In the genomic region with DNA sequence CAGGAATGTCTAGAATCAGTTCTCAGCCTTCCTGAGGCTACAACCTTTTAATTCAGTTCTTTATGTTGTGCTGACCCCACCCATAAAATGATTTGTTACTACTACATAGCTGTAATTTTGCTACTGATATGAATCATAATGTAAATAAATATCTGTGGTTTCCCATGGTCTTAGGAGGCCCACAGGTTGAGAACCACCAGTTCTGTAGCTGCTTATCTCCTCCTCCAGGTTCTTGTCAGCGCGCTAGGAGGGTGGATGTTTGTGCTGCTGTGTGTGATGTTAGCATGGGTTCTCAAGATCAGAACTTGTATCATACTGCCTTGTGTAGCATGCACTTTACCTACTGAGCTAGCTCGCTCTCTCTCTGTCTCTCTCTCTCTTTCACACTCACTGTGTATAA, we compare ENCODE assay signal across 27 mouse cellular contexts. TPM values are rescaled to one million over a fixed set of nuclear protein-coding genes. Genes with fewer than 3 reads are reported as not detected.
DNase-seq lines count a peak whose midpoint lies in the region; ATAC-seq and TF ChIP-seq lines count a peak whose summit lies in the region.
"Had no signal": no experiment of that assay in that cellular context is flagged by ENCODE, and none has a peak within 500 bp of the region (broad histone marks: within the 10 kb centered on the region; RNA-seq: fewer than 3 reads in every experiment).

No protein-coding gene starts in this region.

- peak; percentile 90 for TF ChIP-seq EP300 in liver, postnatal 0 days (IDR thresholded peaks at IDR 0.05; ENCODE audit: low read depth)

- H3K9ac ChIP-seq in liver, embryonic 11.5 days (ENCODE audit: low read depth, low read length) = no peak overlapping the region
- H3K9ac ChIP-seq in liver, postnatal 0 days (replicated peaks) = no peak overlapping the region
- H3K9ac ChIP-seq in intestine, postnatal 0 days (ENCODE audit: low read depth, low read length) = no peak overlapping the region
- H3K9ac ChIP-seq: embryonic facial prominence, embryonic 15.5 days; forebrain, postnatal 0 days; hindbrain, embryonic 15.5 days; intestine, embryonic 15.5 days; kidney, embryonic 15.5 days; lung, embryonic 15.5 days; neural tube, embryonic 15.5 days had no signal

- no peaks in the 10 kb centered on the region for H3K27me3 ChIP-seq in heart, embryonic 10.5 days (ENCODE audit: insufficient read depth, poor library complexity, severe bottlenecking)
- H3K27me3 ChIP-seq in liver, embryonic 11.5 days (replicated peaks; ENCODE audit: control insufficient read depth, insufficient read depth, low read length) = no peaks in the 10 kb centered on the region
- no peaks in the 10 kb centered on the region for H3K27me3 ChIP-seq in liver, postnatal 0 days (ENCODE audit: insufficient read depth, low read length)
- no peaks in the 10 kb centered on the region for H3K27me3 ChIP-seq in thymus, adult 2 months (ENCODE audit: control insufficient read depth, insufficient read depth, low read length)
- no peaks in the 10 kb centered on the region for H3K27me3 ChIP-seq in intestine, postnatal 0 days (replicated peaks; ENCODE audit: control insufficient read depth, insufficient read depth, low read length)
- H3K27me3 ChIP-seq: embryonic facial prominence, embryonic 15.5 days; hindbrain, embryonic 15.5 days; intestine, embryonic 15.5 days; kidney, embryonic 15.5 days; lung, embryonic 15.5 days; neural tube, embryonic 15.5 days had no signal

- TF ChIP-seq POLR2A in thymus, adult 2 months (IDR thresholded peaks at IDR 0.05; ENCODE audit: control insufficient read depth, extremely low read depth, insufficient read depth, low read length, poor library complexity) = no peak

- peaks cover 31% of the 10 kb centered on the region for H3K36me3 ChIP-seq in heart, embryonic 10.5 days
- peaks cover 16% of the 10 kb centered on the region for H3K36me3 ChIP-seq in liver, embryonic 11.5 days (ENCODE audit: control insufficient read depth, insufficient read depth, low read length)
- peaks cover 20% of the 10 kb centered on the region for H3K36me3 ChIP-seq in liver, postnatal 0 days (replicated peaks; ENCODE audit: insufficient read depth, low read length)
- H3K36me3 ChIP-seq in thymus, adult 2 months (ENCODE audit: control insufficient read depth, insufficient read depth, low read length) = peaks cover 21% of the 10 kb centered on the region
- peaks cover 31% of the 10 kb centered on the region for H3K36me3 ChIP-seq in intestine, postnatal 0 days (ENCODE audit: control insufficient read depth, insufficient read depth)

- H3K9me3 ChIP-seq in heart, embryonic 10.5 days = no peaks in the 10 kb centered on the region
- no peaks in the 10 kb centered on the region for H3K9me3 ChIP-seq in liver, embryonic 11.5 days (ENCODE audit: control insufficient read depth, low read length)
- H3K9me3 ChIP-seq in liver, postnatal 0 days (ENCODE audit: low read length) = no peaks in the 10 kb centered on the region
- H3K9me3 ChIP-seq in intestine, postnatal 0 days (ENCODE audit: control insufficient read depth) = no peaks in the 10 kb centered on the region
- H3K9me3 ChIP-seq: embryonic facial prominence, embryonic 15.5 days; hindbrain, embryonic 15.5 days; intestine, embryonic 15.5 days; kidney, embryonic 15.5 days; lung, embryonic 15.5 days; midbrain, embryonic 10.5 days; neural tube, embryonic 15.5 days had no signal

- no peak overlapping the region for H3K4me3 ChIP-seq in heart, embryonic 10.5 days
- H3K4me3 ChIP-seq in liver, embryonic 11.5 days (ENCODE audit: low read depth, low read length) = no peak overlapping the region
- no peak overlapping the region for H3K4me3 ChIP-seq in liver, postnatal 0 days (ENCODE audit: low read depth, low read length)
- H3K4me3 ChIP-seq in thymus, adult 2 months (ENCODE audit: control insufficient read depth, insufficient read depth, low read length) = no peak overlapping the region
- no peak overlapping the region for H3K4me3 ChIP-seq in intestine, postnatal 0 days (ENCODE audit: low read depth, low read length)
- H3K4me3 ChIP-seq: embryonic facial prominence, embryonic 15.5 days; heart, adult 2 months; hindbrain, embryonic 15.5 days; intestine, embryonic 15.5 days; kidney, embryonic 15.5 days; left cerebral cortex, adult 2 months; lung, embryonic 15.5 days; midbrain, embryonic 10.5 days; neural tube, embryonic 15.5 days had no signal

- peak overlapping the region; percentile 31; the same call in 1 of the 2 replicates for H3K4me2 ChIP-seq in liver, embryonic 11.5 days
- 0 out of 2 replicates have a peak overlapping the region, but pooled peaks have one; percentile 1 for H3K4me2 ChIP-seq in liver, postnatal 0 days (ENCODE audit: low read depth, low read length)
- H3K4me2 ChIP-seq in intestine, postnatal 0 days (replicated peaks; ENCODE audit: low read depth) = no peak overlapping the region
- H3K4me2 ChIP-seq: embryonic facial prominence, embryonic 15.5 days; hindbrain, embryonic 15.5 days; intestine, embryonic 15.5 days; kidney, embryonic 15.5 days; lung, embryonic 15.5 days; neural tube, embryonic 15.5 days had no signal

- 75% methylated on average over 3 of the region's 3 CpGs for whole genome bisulfite sequencing in heart, embryonic 10.5 days
- WGBS in liver, embryonic 11.5 days = 54% methylated on average over 3 of the region's 3 CpGs
- WGBS in liver, postnatal 0 days (ENCODE audit: insufficient replicate concordance) = 63% methylated on average over 3 of the region's 3 CpGs
- 98% methylated on average over 3 of the region's 3 CpGs for WGBS in thymus, adult 2 months
- 62% methylated on average over 3 of the region's 3 CpGs for WGBS in intestine, postnatal 0 days

- peak; percentile 81 for DNase-seq in heart, embryonic 10.5 days (ENCODE audit: low spot score)
- DNase-seq in heart, postnatal 25 days (ENCODE audit: low spot score) = no peak
- peak; percentile 70 for DNase-seq in c-Kit-positive CD71-positive TER-119-negative erythroid progenitor cells, embryonic 14.5 days (ENCODE audit: low read depth)
- no peak for DNase-seq in liver, embryonic 11.5 days (ENCODE audit: low spot score)
- DNase-seq in liver, postnatal 0 days = no peak
- no peak for DNase-seq in thymus, adult 2 months
- DNase-seq in spleen, adult 18-20 months = no peak
- DNase-seq: adrenal gland, adult 2 months; cerebellum, adult 8-10 months; forebrain, postnatal 0 days; gastrocnemius, postnatal 25 days; heart, adult 2 months; heart, postnatal 36 days; kidney, postnatal 4 days; layer of hippocampus, adult 9-11 months; lung, postnatal 4 days; thymus, postnatal 36 days had no signal

- H3K27ac ChIP-seq in heart, embryonic 10.5 days = no peak overlapping the region
- H3K27ac ChIP-seq in liver, embryonic 11.5 days (ENCODE audit: low read depth, low read length) = peak overlapping the region; percentile 78
- peak overlapping the region; percentile 58 for H3K27ac ChIP-seq in liver, postnatal 0 days (ENCODE audit: low read depth)
- no peak overlapping the region for H3K27ac ChIP-seq in thymus, adult 2 months (ENCODE audit: control insufficient read depth, insufficient read depth, low read length)
- no peak overlapping the region for H3K27ac ChIP-seq in intestine, postnatal 0 days (ENCODE audit: low read depth, low read length)
- H3K27ac ChIP-seq: embryonic facial prominence, embryonic 15.5 days; heart, adult 2 months; hindbrain, embryonic 15.5 days; intestine, embryonic 15.5 days; kidney, embryonic 15.5 days; left cerebral cortex, adult 2 months; lung, embryonic 15.5 days; midbrain, embryonic 10.5 days; neural tube, embryonic 15.5 days had no signal

- intact Hi-C loops in heart, postnatal 25 days (cut with DNase I) = loop anchor here (10.0 kb wide), 1 partner anchor 265 kb away; a partner anchor contains a TSS

- ATAC-seq in liver, embryonic 11.5 days (replicated peaks; ENCODE audit: low FRiP score) = peak; percentile 72
- ATAC-seq in liver, postnatal 0 days = peak; percentile 14; the same call in 1 of the 2 replicates
- ATAC-seq in intestine, postnatal 0 days = no peak
- ATAC-seq: CD4-positive, CD25-positive, alpha-beta regulatory T cell, adult 4 months; forebrain, postnatal 0 days; intestine, embryonic 15.5 days had no signal

- peaks cover 5% of the 10 kb centered on the region; the same call in 1 of the 2 replicates for H3K4me1 ChIP-seq in heart, embryonic 10.5 days
- H3K4me1 ChIP-seq in liver, embryonic 11.5 days (replicated peaks; ENCODE audit: control insufficient read depth, insufficient read depth, low read length) = peaks cover 31% of the 10 kb centered on the region
- H3K4me1 ChIP-seq in liver, postnatal 0 days (ENCODE audit: insufficient read depth) = peaks cover 21% of the 10 kb centered on the region
- 0 out of 2 replicates have a peak, but pooled peaks cover 2% of the 10 kb centered on the region for H3K4me1 ChIP-seq in thymus, adult 2 months (replicated peaks; ENCODE audit: control insufficient read depth, insufficient read depth, low read length)
- no peaks in the 10 kb centered on the region for H3K4me1 ChIP-seq in intestine, postnatal 0 days (replicated peaks; ENCODE audit: control insufficient read depth, insufficient read depth, low read length)

- TF ChIP-seq CTCF in liver, postnatal 0 days (IDR thresholded peaks at IDR 0.05; ENCODE audit: low read depth) = no peak
- TF ChIP-seq CTCF in thymus, adult 2 months (IDR thresholded peaks at IDR 0.05; ENCODE audit: borderline replicate concordance, control insufficient read depth, extremely low read depth, insufficient read depth, low read length, poor library complexity) = no peak
- no peak for TF ChIP-seq CTCF in intestine, postnatal 0 days (IDR thresholded peaks at IDR 0.05; ENCODE audit: low read depth)

RNA-seq across cellular contexts. Expression of a gene that starts 4.2 kb away (rescaled TPM):
- 50.0 and 58.8 TPM in 2 replicates for polyA plus RNA-seq in heart, embryonic 10.5 days (2016; fragmentation: Nextera tagmentation; extraction: Ambion mirVana)
- 10 to 100 TPM; 18.6 to 22.7 TPM for total RNA-seq in heart, postnatal 25 days (2021)
- polyA plus RNA-seq in liver, embryonic 11.5 days (2014; fragmentation: Nextera tagmentation; extraction: Ambion mirVana) = 42.2 and 53.9 TPM in 2 replicates
- polyA plus RNA-seq in liver, postnatal 0 days (2015; fragmentation: Nextera tagmentation; extraction: Ambion mirVana) = 32.2 and 34.2 TPM in 2 replicates
- 14.3 and 14.4 TPM in 2 replicates for polyA plus RNA-seq in thymus, adult 2 months (2012; rRNA removed)
- 92.9 and 94.5 TPM in 2 replicates for polyA plus RNA-seq in intestine, postnatal 0 days (2015; fragmentation: Nextera tagmentation; extraction: Ambion mirVana)

RNA-seq across cellular contexts. Expression of a gene that starts 4.6 kb away (rescaled TPM):
- 329 and 377 TPM in 2 replicates for polyA plus RNA-seq in heart, embryonic 10.5 days (2016; fragmentation: Nextera tagmentation; extraction: Ambion mirVana)
- 10 to 100 TPM; 77.5 to 84.0 TPM for total RNA-seq in heart, postnatal 25 days (2021)
- polyA plus RNA-seq in liver, embryonic 11.5 days (2014; fragmentation: Nextera tagmentation; extraction: Ambion mirVana) = 318 and 355 TPM in 2 replicates
- 163 and 167 TPM in 2 replicates for polyA plus RNA-seq in liver, postnatal 0 days (2015; fragmentation: Nextera tagmentation; extraction: Ambion mirVana)
- polyA plus RNA-seq in thymus, adult 2 months (2012; rRNA removed) = 55.5 and 61.0 TPM in 2 replicates
- 159 and 175 TPM in 2 replicates for polyA plus RNA-seq in intestine, postnatal 0 days (2015; fragmentation: Nextera tagmentation; extraction: Ambion mirVana)

RNA-seq across cellular contexts. Expression of a gene that starts 38.2 kb away (rescaled TPM):
- polyA plus RNA-seq in heart, embryonic 10.5 days (2016; fragmentation: Nextera tagmentation; extraction: Ambion mirVana) = 7.5 and 9.3 TPM in 2 replicates
- total RNA-seq in heart, postnatal 25 days (2021) = 1 to 10 TPM; 3.5 to 3.7 TPM
- polyA plus RNA-seq in liver, embryonic 11.5 days (2014; fragmentation: Nextera tagmentation; extraction: Ambion mirVana) = 4.2 and 4.8 TPM in 2 replicates
- polyA plus RNA-seq in liver, postnatal 0 days (2015; fragmentation: Nextera tagmentation; extraction: Ambion mirVana) = 1.9 and 2.3 TPM in 2 replicates
- 3.3 and 3.6 TPM in 2 replicates for polyA plus RNA-seq in thymus, adult 2 months (2012; rRNA removed)
- polyA plus RNA-seq in intestine, postnatal 0 days (2015; fragmentation: Nextera tagmentation; extraction: Ambion mirVana) = 6.8 and 7.1 TPM in 2 replicates

RNA-seq across cellular contexts. Expression of a gene that starts 52.3 kb away (rescaled TPM):
- 0.42 and 1.2 TPM in 2 replicates for polyA plus RNA-seq in heart, embryonic 10.5 days (2016; fragmentation: Nextera tagmentation; extraction: Ambion mirVana)
- total RNA-seq in heart, postnatal 25 days (2021) = 10 to 100 TPM; 15.5 to 16.3 TPM
- polyA plus RNA-seq in liver, embryonic 11.5 days (2014; fragmentation: Nextera tagmentation; extraction: Ambion mirVana) = 0.36 and 0.40 TPM in 2 replicates
- polyA plus RNA-seq in liver, postnatal 0 days (2015; fragmentation: Nextera tagmentation; extraction: Ambion mirVana) = 0.15 TPM in 1 of 2 replicates, not detected in the other
- polyA plus RNA-seq in thymus, adult 2 months (2012; rRNA removed) = 0.50 and 0.88 TPM in 2 replicates
- 1.3 and 1.6 TPM in 2 replicates for polyA plus RNA-seq in intestine, postnatal 0 days (2015; fragmentation: Nextera tagmentation; extraction: Ambion mirVana)

Comparison
In these comparisons a context has a peak if more than half of its experiments do, and no peak if none do; other contexts are left out.
1. DNase-seq: peak in heart, embryonic 10.5 days (single experiment) and c-Kit-positive CD71-positive TER-119-negative erythroid progenitor cells, embryonic 14.5 days (single experiment); none in heart, postnatal 25 days (single experiment), liver, embryonic 11.5 days (single experiment), liver, postnatal 0 days (single experiment), thymus, adult 2 months (single experiment) and spleen, adult 18-20 months (0 of 2).
2. H3K27ac ChIP-seq: peak in liver, embryonic 11.5 days (single experiment) and liver, postnatal 0 days (single experiment); none in heart, embryonic 10.5 days (single experiment), thymus, adult 2 months (single experiment) and intestine, postnatal 0 days (single experiment).